Mouse (Mus musculus): ENCODE measurements around the gene Il18rap.
A peak's percentile ranks its signal among the peaks of the same experiment; 100 is the strongest.

The Il18rap gene

GRCm38 (mm10) chr1:40514851-40515585, at the start of gene Il18rap:
Gene Il18rap (plus strand): TSS chr1:40515362.
- no peak for DNase-seq (ENCODE audit: low spot score in 2 of 2)

DNA sequence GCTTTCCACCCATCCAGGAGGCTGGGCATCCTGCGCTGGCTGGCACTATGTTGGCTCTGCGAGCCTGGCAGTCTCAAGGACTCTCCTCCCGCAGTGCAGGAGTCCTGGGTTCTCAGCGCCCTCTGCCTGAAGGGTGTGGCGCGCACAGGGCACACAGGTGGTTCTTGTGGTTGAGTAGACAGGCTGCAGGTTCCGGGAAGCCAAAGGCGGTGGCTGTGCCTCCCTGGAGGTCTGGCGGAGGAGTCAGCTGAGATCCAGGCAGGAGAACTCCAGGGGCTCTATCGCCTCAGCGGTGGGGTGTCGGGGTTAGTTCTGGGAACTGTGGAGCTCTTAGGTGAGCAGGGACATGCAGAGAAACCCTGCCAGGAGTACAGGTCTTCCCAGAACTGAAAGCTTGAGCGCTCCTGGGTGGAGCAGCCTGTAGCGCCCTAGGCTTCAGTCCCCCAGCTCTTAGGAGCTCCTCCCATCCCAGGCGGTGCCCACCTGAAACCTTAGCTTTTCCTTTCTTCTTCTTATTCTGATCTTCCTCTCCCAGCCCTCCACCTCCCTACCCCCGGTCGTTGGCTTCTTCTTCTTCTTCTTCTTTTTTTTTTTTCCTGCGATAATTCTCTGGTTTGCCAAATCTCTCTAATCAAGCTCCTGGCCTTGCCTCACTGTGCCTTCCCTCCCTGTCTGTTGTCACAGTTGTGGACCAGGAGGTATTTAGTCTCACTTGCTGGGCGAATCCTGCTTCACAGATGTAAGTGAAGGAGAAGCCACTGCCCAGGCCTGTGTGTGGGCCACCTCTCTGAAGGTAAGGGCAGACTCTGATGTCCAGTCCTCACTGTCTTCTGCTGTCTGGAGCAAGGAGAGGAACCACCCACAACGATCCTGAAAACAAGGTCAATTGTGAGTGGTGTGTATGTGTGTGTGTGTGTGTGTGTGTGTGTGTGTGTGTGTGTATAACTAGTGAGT, 49.4 kb upstream of the Il18rap start, which contains the start of gene Il18r1:
Gene Il18r1, plus strand, starts transcription at position 76 of the 954 bp plus-strand sequence.
- peak; percentile 21 to 48 for DNase-seq (ENCODE audit: low spot score in 2 of 2)

DNA sequence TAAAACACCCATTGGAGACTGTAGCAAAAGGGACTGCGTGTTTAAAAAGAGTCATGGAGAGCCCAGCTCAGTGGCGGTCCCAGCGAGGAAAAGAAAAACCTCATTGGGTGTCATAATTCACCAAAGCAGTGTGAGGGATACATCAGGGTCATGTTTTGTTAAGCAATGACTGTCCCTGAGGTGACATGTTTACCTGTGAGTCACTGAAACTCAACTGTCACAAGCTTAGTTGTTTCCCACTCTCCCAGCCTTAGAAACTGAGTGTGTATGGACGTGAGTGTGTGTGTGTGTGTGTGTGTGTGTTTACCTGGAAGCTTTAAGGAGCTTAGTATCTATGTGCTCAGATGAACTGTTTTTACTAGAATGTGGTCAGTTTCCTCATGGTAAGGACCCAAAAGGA, 47.9 kb upstream of the Il18rap start:
- DNase-seq (ENCODE audit: low spot score in 2 of 2): no peak

DNA sequence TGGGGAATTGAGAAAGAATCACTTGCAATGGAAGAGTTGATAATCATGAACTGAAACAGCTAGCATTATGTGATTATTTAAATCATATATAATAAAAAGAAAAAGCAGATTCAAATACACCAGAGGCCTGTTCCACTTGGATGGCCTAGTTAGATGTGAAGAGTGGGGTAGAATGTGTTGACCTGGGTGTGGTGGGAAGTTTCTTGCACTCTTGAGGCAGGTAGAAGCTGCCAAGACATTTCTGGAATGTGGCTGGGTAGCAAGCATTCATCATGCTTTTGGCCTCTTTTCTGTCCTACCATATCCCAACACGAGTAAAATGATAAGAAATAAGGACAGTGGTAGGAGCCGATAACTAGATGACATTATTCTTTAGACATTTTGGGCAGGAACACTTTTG, 46.4 kb upstream of the Il18rap start:
- DNase-seq (ENCODE audit: low spot score in 2 of 2): no peak

- DNase-seq (ENCODE audit: low spot score in 2 of 2): no peak
Measured at GRCm38 (mm10) chr1:40469900-40470299, 45.3 kb upstream of the Il18rap start.

DNA sequence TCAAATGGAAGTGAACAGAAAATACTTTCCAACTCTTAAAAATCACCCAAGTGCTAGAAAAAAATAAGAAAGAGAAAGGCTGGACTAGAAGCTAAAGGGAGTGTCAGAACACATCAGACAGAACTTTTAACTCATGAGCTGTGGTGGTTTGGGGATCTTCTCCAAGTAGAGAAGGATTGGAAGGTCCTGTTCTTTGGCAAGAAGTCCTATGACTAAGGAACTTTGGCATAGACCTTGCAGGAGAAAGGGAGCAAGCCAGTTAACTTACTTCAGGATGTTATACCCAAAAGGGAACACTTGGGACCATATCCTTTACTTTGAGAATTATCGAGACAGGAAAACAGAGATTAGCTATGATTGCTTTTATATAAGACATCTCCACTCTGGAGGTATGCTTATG, 42.8 kb upstream of the Il18rap start:
- DNase-seq (ENCODE audit: low spot score in 2 of 2): no peak

- no peak for DNase-seq (ENCODE audit: low spot score in 2 of 2)
Measured at GRCm38 (mm10) chr1:40473640-40474039, 41.5 kb upstream of the Il18rap start.

GRCm38 (mm10) chr1:40474336-40474735, 40.8 kb upstream of the Il18rap start:
- DNase-seq (ENCODE audit: low spot score in 2 of 2): no peak

DNA sequence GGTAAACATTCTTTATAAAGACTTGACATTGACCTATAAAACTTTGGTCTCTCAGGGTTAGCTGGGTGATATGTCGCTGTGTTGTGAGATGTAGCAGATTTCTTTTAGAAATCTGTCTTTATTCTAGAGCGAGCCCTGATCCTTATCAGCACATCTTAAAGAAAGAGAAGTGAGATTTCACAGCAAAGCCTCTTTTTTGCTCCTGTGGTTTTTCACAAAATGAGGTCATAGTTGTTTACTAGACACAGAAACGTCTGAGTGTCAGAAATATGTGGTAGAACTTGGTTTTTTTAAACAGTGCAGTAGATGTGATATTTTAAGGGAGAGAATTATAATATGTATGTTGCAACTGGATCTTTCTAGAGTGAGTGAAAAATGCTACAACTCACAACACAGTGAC, 39.5 kb upstream of the Il18rap start:
- DNase-seq (ENCODE audit: low spot score in 2 of 2): no peak

GRCm38 (mm10) chr1:40476756-40477155, 38.4 kb upstream of the Il18rap start:
- DNase-seq (ENCODE audit: low spot score in 2 of 2): no peak

DNA sequence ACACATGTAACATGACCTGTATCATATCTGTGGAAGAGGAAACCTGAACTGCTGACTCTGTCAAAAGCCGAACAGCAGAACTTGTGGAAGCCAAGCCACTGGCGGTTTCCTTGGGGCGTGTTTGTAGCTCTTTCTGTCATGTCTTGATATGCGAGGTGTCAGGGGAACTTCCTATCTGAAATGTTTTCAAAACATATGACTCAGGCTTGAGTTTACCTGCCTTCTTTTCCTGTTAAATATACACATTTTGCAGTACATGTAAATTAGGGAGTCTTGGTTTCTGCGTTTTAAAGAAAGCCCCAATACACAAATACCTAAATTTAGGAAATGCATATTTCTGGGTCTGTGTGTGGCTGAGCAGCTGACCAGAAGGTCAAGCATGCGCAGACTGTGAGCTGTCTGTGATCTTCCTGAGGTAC, 35.6 kb upstream of the Il18rap start:
- DNase-seq (ENCODE audit: low spot score in 2 of 2): no peak

GRCm38 (mm10) chr1:40494594-40494993, 20.6 kb upstream of the Il18rap start:
- DNase-seq (ENCODE audit: low spot score in 2 of 2): no peak

DNA sequence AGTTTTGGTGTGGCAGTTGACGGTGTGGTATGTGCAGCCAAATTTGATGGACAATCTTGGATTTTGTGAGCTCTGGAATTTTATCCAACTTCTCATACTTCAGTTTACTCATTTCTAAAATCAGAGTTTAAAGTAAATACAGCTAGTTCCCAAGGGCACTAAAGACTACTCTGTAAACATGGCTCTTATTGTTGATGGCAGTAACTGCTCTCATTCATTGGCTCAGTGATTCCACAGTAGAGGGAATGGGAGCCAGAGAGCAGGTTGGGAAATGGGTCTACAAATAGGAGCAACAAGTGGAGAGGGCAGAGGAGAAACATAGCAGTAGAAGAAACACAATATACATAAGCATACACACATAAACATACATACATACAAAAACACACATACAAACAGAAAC, 15.5 kb upstream of the Il18rap start:
- DNase-seq (ENCODE audit: low spot score in 2 of 2): no peak

- no peak for DNase-seq (ENCODE audit: low spot score in 2 of 2)
Measured at GRCm38 (mm10) chr1:40501126-40501525, 14.0 kb upstream of the Il18rap start.

DNA sequence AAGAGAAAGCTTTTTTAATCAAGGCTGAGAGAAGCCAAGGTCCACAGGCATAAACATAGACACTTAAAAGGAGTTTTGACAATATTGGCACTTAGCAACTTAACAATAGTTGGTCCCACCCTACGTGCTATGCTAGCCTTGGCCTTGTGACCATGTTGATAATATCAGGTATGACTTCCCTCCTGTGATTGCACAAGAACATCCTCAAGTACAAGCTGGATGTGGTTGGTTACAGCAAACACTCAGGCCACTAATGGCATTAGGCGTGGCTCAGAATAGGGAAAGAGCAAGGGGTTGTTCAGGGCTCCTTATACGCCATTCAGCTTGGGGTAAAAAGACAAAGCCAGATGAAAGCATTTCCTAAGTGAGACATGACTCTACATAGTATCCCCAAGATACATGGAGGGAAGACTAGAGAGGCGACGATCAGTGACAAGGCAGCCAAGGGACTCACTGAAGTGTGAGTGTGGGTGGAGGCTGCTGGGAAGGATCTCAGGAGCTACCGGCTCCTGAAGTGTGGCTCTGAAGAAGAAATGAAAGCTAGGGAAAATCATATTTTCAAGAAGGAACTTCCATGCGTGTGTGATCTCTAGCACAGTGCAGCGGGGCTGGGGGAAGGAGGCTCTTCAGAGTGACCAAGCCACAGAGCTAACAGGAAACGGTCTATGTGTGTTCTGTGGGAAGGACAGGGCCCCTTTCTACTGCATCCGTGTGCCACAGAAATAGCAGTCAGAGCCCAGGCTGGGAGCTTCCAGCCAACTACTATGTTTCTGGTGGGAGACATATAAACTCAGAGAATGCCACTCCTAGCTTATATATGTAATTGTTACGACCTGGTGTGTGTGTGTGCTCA, 13.4 kb upstream of the Il18rap start:
- DNase-seq (ENCODE audit: low spot score in 2 of 2): no peak

- no peak for DNase-seq (ENCODE audit: low spot score in 2 of 2)
Measured at GRCm38 (mm10) chr1:40504548-40504947, 10.6 kb upstream of the Il18rap start.

DNA sequence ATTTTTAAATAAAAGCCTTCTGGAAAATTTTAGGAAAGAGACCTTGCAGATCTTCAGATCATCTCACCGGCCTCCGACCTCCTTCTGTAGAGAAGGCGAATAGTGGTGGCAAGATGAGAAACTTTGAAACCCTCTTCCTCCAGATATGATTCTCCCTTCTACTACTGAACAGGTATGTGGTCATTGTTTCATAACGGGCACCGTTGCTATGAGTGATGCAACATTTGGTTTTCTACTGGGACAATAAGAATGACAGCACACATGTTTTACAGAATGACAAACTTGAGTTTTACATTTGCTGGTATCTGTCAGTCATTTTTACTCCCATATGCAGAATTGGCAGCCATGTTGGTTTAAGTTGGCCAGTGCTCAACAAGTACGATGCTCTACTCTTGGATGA, 1.2 kb downstream of the Il18rap start:
- DNase-seq (ENCODE audit: low spot score in 2 of 2): no peak

DNA sequence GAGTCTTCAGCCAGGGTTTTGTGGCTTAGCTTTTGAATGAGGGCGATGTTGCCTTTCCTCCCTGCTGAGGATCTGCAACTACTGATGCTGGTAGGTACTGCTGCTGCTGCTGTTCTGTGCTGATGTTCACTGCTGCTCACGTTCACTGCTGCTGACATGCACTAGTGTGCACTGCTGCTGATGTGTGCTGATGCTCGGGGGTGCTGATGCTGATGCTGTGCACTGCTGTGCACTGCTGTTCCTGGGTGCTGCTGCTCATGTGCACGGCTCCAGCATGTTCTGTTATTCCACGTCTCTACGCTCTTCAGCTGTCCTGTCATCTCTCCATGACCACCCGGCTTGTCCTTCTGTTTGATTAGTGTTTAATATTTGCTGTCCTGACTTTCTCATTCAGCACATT, 7.8 kb downstream of the Il18rap start:
- no peak for DNase-seq (ENCODE audit: low spot score in 2 of 2)

GRCm38 (mm10) chr1:40523971-40524722, 9.0 kb downstream of the Il18rap start:
- no peak for DNase-seq (ENCODE audit: low spot score in 2 of 2)

DNA sequence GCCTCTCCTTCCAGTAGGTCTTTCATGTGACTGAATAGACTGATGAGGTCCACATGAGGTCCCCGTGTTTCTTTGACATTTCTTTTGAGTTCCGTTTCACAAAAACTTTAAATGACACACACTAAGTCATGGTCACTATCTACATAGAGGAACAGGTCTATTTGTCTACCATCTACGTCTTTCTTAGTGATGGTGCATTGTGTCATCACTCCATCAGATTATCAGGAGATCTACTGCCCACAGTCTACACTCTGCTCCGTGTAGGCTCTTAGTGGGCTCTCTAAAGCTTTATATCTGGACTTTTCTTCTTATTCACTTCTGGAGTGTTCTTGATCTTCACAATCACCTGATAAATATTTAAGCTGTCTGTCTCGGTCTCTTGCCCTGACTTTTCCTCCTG, 14.1 kb downstream of the Il18rap start:
- DNase-seq (ENCODE audit: low spot score in 2 of 2): no peak

- no peak for DNase-seq (ENCODE audit: low spot score in 2 of 2)
Measured at GRCm38 (mm10) chr1:40537577-40537976, 22.4 kb downstream of the Il18rap start.

Measured in spleen, postnatal 10 days (tissue).